Mouse (Mus musculus): ENCODE measurements at regions not wholly inside any gene's neighbourhood (a gene's known extent, or its start where the extent isn't known, plus 50 kb on each side); places are given as distances from the start of the nearest gene placed in this dataset.
A peak's percentile ranks its signal among the peaks of the same experiment; 100 is the strongest.

DNA sequence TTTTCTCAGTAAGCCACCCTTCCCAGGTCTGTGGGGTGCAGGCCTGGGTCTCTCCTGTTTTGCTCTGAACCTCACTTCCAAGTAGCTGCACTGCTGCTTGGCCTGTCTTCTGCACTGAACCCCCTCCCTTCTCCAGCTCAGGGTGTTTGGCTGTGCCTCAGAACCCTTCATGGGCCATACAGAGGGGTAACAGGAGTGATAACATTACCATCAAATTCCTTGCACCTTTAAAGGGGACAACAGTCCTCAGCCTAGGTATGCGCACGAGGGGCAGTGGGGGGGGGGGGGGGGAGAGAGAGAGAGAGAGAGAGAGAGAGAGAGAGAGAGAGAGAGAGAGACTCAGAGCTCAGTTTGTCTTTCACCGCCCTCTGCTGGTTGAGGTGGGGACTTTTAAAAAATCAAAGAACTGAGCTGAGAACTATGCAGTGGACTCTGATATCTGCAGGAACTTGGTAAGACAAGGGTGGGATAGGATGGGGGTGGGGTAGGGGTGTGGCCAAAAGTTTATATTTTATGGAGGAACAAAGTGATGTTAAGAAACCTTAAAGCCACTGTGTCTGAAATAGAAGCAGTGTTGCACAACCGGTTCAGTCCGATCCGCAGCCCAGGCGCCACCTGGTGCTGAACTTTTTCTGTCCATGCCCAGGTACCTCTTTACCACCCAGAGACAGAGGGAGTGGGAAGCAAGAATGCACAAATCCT, 152.3 kb upstream of the Npvf start:
- Histone ChIP-seq H3K27ac (ENCODE audit: insufficient read depth, low read depth) (no peak overlapping the region), H3K36me3 (replicated peaks in 1 of 2; ENCODE audit: control insufficient read depth in 1 of 2, insufficient read depth in 1 of 2, low read length in 1 of 2) (no peaks in the 10 kb centered on the region), H3K9me3 (replicated peaks; ENCODE audit: low read length) (no peaks in the 10 kb centered on the region), H3K79me2 (replicated peaks; ENCODE audit: control insufficient read depth, extremely low read depth, insufficient read depth, poor library complexity, severe bottlenecking) (no peaks in the 10 kb centered on the region), H3K4me1 (ENCODE audit: control insufficient read depth in 1 of 2, insufficient read depth in 2 of 2) (no peaks in the 10 kb centered on the region), H3K4me3 (replicated peaks in 1 of 3; ENCODE audit: low read depth in 2 of 3, low read length in 2 of 3, poor library complexity in 1 of 3) (no peak overlapping the region), H3K4me2 (ENCODE audit: insufficient read depth, low read depth, poor library complexity, severe bottlenecking) (no peak overlapping the region), H3K9ac (ENCODE audit: insufficient read depth, low read depth) (no peak overlapping the region), H3K27me3 (replicated peaks) (no peaks in the 10 kb centered on the region)
- dilution Hi-C loops (cut with MboI; ENCODE audit: extremely low pct_ligation_motif_present, extremely low pct_unique_long_range_greater_than_20kb, low sequenced_read_pairs), result no loop called here
- in situ Hi-C loops (cut with MboI; ENCODE audit: low pct_ligation_motif_present, low pct_unique_long_range_greater_than_20kb, low sequenced_read_pairs), result loop anchor here (5.0 kb wide), 2 partner anchors 124 to 361 kb away; no protein-coding TSS in a partner anchor
- DNase-seq (ENCODE audit: extremely low read depth), result peak; percentile 50
- TF ChIP-seq RAD21 (IDR thresholded peaks at IDR 0.05; ENCODE audit: low read depth, low read length) (peak; percentile 21), CTCF (conservative IDR thresholded peaks at IDR 0.05 in 1 of 2, IDR thresholded peaks at IDR 0.05 in 1 of 2; ENCODE audit: low read depth in 2 of 2, low read length in 2 of 2) (peak; percentile 15 to 54; a peak in 2 of 4 replicates), MAFK (IDR thresholded peaks at IDR 0.05; ENCODE audit: insufficient replicate concordance, low read length) (no peak), TCF12 (IDR thresholded peaks at IDR 0.05; ENCODE audit: low read depth, low read length) (no peak), SMC3 (IDR thresholded peaks at IDR 0.05; ENCODE audit: low read depth, low read length) (peak; percentile 50), PAX5 (IDR thresholded peaks at IDR 0.05; ENCODE audit: low read length) (no peak), IRF4 (IDR thresholded peaks at IDR 0.05; ENCODE audit: low read depth, low read length) (no peak), POLR2A (IDR thresholded peaks at IDR 0.05; ENCODE audit: low read depth, low read length) (no peak)

GRCm38 (mm10) chr6:50807187-50808012, 153.2 kb upstream of the Npvf start:
- H3K27ac ChIP-seq (ENCODE audit: insufficient read depth, low read depth), result no peak overlapping the region
- H3K79me2 ChIP-seq (replicated peaks; ENCODE audit: control insufficient read depth, extremely low read depth, insufficient read depth, poor library complexity, severe bottlenecking), result no peaks in the 10 kb centered on the region
- no peak overlapping the region for H3K9ac ChIP-seq (ENCODE audit: insufficient read depth, low read depth)
- in situ Hi-C loops (cut with MboI; ENCODE audit: low pct_ligation_motif_present, low pct_unique_long_range_greater_than_20kb, low sequenced_read_pairs), result loop anchor here (5.0 kb wide), 2 partner anchors 125 to 360 kb away; no protein-coding TSS in a partner anchor
- DNase-seq (ENCODE audit: extremely low read depth), result no peak
- dilution Hi-C loops (cut with MboI; ENCODE audit: extremely low pct_ligation_motif_present, extremely low pct_unique_long_range_greater_than_20kb, low sequenced_read_pairs), result no loop called here
- H3K9me3 ChIP-seq (replicated peaks; ENCODE audit: low read length), result no peaks in the 10 kb centered on the region
- H3K27me3 ChIP-seq (replicated peaks), result no peaks in the 10 kb centered on the region
- H3K4me1 ChIP-seq (ENCODE audit: control insufficient read depth in 1 of 2, insufficient read depth in 2 of 2), result no peaks in the 10 kb centered on the region
- no peak overlapping the region for H3K4me2 ChIP-seq (ENCODE audit: insufficient read depth, low read depth, poor library complexity, severe bottlenecking)
- H3K36me3 ChIP-seq (replicated peaks in 1 of 2; ENCODE audit: control insufficient read depth in 1 of 2, insufficient read depth in 1 of 2, low read length in 1 of 2), result no peaks in the 10 kb centered on the region
- H3K4me3 ChIP-seq (replicated peaks in 1 of 3; ENCODE audit: low read depth in 2 of 3, low read length in 2 of 3, poor library complexity in 1 of 3), result no peak overlapping the region
- TF ChIP-seq CHD2 (IDR thresholded peaks at IDR 0.05; ENCODE audit: low read length) (no peak), BHLHE40 (IDR thresholded peaks at IDR 0.05; ENCODE audit: low read depth, low read length) (no peak), NELFE (IDR thresholded peaks at IDR 0.05; ENCODE audit: low read depth, low read length) (no peak), ZC3H11A (IDR thresholded peaks at IDR 0.05; ENCODE audit: low read depth, low read length) (no peak), MAX (IDR thresholded peaks at IDR 0.05; ENCODE audit: low read length) (no peak), CHD1 (IDR thresholded peaks at IDR 0.05; ENCODE audit: low read depth, low read length) (no peak), SMC3 (IDR thresholded peaks at IDR 0.05; ENCODE audit: low read depth, low read length) (no peak), POLR2A (IDR thresholded peaks at IDR 0.05; ENCODE audit: low read depth, low read length) (no peak), IRF4 (IDR thresholded peaks at IDR 0.05; ENCODE audit: low read depth, low read length) (no peak), MEF2A (IDR thresholded peaks at IDR 0.05; ENCODE audit: borderline replicate concordance, low read depth, low read length) (no peak)
